Mouse (Mus musculus) midbrain, embryonic 15.5 days (tissue): ENCODE data around the gene Mis18a. TPM values are rescaled to one million over a fixed set of nuclear protein-coding genes. Genes with fewer than 3 reads are reported as not detected.
A peak's percentile ranks its signal among the peaks of the same experiment; 100 is the strongest.

Source experiments
- ATAC-seq: fragments of 200-750 bp; cut with Nextera tagmentation; replicated peaks from 2 replicates; pipeline ENCODE4 v1.8.0; 2017; ENCODE audit warnings: moderate TSS enrichment
- H3K27ac ChIP-seq: fragments of 300-500 bp; sonication (generic); 2 replicates; pipeline ENCODE4 v1.5.1; 2015; ENCODE audit warnings: mild to moderate bottlenecking, inconsistent platforms
- H3K27me3 ChIP-seq: fragments of 300-500 bp; sonication (generic); replicated peaks from 2 replicates; pipeline ENCODE4 v1.6.1; 2015; ENCODE audit warnings: inconsistent platforms
- H3K36me3 ChIP-seq: fragments of 300-500 bp; sonication (generic); replicated peaks from 2 replicates; pipeline ENCODE4 v1.6.1; 2015; ENCODE audit warnings: inconsistent platforms
- H3K4me1 ChIP-seq: fragments of 300-500 bp; sonication (generic); 2 replicates; pipeline ENCODE4 v1.6.1; 2015; ENCODE audit warnings: inconsistent platforms
- H3K4me2 ChIP-seq: fragments of 300-500 bp; sonication (generic); 2 replicates; pipeline ENCODE4 v1.6.1; 2015; ENCODE audit warnings: inconsistent platforms, mild to moderate bottlenecking, moderate library complexity
- H3K4me3 ChIP-seq: fragments of 300-500 bp; sonication (generic); 2 replicates; pipeline ENCODE4 v1.5.1; 2015; ENCODE audit warnings: mild to moderate bottlenecking, inconsistent platforms
- H3K9ac ChIP-seq: fragments of 300-500 bp; sonication (generic); 2 replicates; pipeline ENCODE4 v1.6.1; 2015; ENCODE audit warnings: mild to moderate bottlenecking, inconsistent platforms
- H3K9me3 ChIP-seq: fragments of 300-500 bp; sonication (generic); 2 replicates; pipeline ENCODE4 v1.6.1; 2016; ENCODE audit warnings: inconsistent platforms
- WGBS: fragments of 180-500 bp; shearing (Covaris S2); methylation state at CpG from one replicate; pipeline ENCODE4 v1.1.7; 2015; ENCODE audit warnings: mixed read lengths; 5-methylcytosine and 5-hydroxymethylcytosine counted together
- polyA plus RNA-seq: library from polyadenylated mRNA; unstranded; fragments of >200 nt; fragmentation: Nextera tagmentation; extraction: Ambion mirVana; gene quantifications from 2 replicates; pipeline ENCODE4 v1.2.1, GENCODE M21; 2015

The Mis18a gene
- polyA plus RNA-seq = 28.5 and 28.7 TPM in 2 replicates

GRCm38 (mm10) chr16:90727233-90728115 is at the start of gene Mis18a:
Mis18a (minus strand) TSS chr16:90727404.
- Histone ChIP-seq H3K9ac (peak within 1 kb of the TSS; percentile 54), H3K4me3 (peak within 1 kb of the TSS; percentile 63), H3K27ac (peak within 1 kb of the TSS; percentile 81), H3K4me2 (peak within 1 kb of the TSS; percentile 86), H3K4me1 (peaks cover 11% of the 10 kb centered on the region), H3K9me3 (no peaks in the 10 kb centered on the region), H3K27me3 (no peaks in the 10 kb centered on the region), H3K36me3 (no peaks in the 10 kb centered on the region)
- ATAC-seq = peak; percentile 97
- under 1% methylated on average over 53 of the region's 53 CpGs for WGBS

DNA sequence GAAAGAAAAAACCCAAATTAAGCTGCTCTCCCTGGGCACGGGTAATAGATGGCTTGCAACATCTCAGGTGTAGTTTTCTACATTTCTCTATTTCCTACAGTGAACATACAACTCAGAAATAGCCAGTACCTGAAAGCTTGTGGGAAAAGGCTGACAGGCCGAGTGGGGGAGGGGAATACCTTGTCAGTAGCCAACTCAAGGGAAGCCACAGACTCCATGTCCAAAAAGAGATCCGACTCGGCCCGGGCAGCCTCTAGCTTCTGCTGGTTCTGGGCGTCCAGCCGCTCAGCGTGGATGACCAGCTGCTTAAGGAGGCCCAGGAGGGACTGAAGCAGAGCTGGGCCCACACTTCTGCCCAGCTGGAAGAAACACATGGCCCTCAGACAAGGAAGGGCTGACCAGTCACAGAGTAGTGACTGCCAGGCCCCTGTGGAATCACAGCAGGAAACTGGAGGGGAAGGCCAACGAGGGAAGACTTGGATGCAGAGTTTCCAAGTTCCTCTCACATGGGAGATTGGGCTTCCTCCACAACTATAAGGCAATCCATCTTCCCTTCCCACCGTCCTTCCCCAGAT is 48.8 kb upstream of the Mis18a start:
- no peak overlapping the region for H3K4me2 ChIP-seq
- H3K4me1 ChIP-seq = no peaks in the 10 kb centered on the region
- no peak for ATAC-seq
- no peak overlapping the region for H3K27ac ChIP-seq
- 90% methylated on average over 10 of the region's 10 CpGs for WGBS
- H3K4me3 ChIP-seq = no peak overlapping the region
- H3K36me3 ChIP-seq = peaks cover 42% of the 10 kb centered on the region
- H3K27me3 ChIP-seq = no peaks in the 10 kb centered on the region
- H3K9me3 ChIP-seq = no peaks in the 10 kb centered on the region
- no peak overlapping the region for H3K9ac ChIP-seq

GRCm38 (mm10) chr16:90774646-90775045 is 47.4 kb upstream of the Mis18a start:
- no peak overlapping the region for H3K4me2 ChIP-seq
- H3K4me1 ChIP-seq = no peaks in the 10 kb centered on the region
- no peak overlapping the region for H3K9ac ChIP-seq
- peaks cover 47% of the 10 kb centered on the region for H3K36me3 ChIP-seq
- no peak for ATAC-seq
- H3K9me3 ChIP-seq = no peaks in the 10 kb centered on the region
- H3K27me3 ChIP-seq = no peaks in the 10 kb centered on the region
- no peak overlapping the region for H3K4me3 ChIP-seq
- H3K27ac ChIP-seq = no peak overlapping the region
- WGBS = 93% methylated on average over 6 of the region's 6 CpGs

GRCm38 (mm10) chr16:90774216-90774615 is 47.0 kb upstream of the Mis18a start:
- no peak overlapping the region for H3K27ac ChIP-seq
- no peaks in the 10 kb centered on the region for H3K27me3 ChIP-seq
- no peaks in the 10 kb centered on the region for H3K4me1 ChIP-seq
- no peaks in the 10 kb centered on the region for H3K9me3 ChIP-seq
- no peak overlapping the region for H3K9ac ChIP-seq
- H3K4me2 ChIP-seq = no peak overlapping the region
- 92% methylated on average over 12 of the region's 12 CpGs for WGBS
- H3K36me3 ChIP-seq = peaks cover 47% of the 10 kb centered on the region
- no peak for ATAC-seq
- no peak overlapping the region for H3K4me3 ChIP-seq

DNA sequence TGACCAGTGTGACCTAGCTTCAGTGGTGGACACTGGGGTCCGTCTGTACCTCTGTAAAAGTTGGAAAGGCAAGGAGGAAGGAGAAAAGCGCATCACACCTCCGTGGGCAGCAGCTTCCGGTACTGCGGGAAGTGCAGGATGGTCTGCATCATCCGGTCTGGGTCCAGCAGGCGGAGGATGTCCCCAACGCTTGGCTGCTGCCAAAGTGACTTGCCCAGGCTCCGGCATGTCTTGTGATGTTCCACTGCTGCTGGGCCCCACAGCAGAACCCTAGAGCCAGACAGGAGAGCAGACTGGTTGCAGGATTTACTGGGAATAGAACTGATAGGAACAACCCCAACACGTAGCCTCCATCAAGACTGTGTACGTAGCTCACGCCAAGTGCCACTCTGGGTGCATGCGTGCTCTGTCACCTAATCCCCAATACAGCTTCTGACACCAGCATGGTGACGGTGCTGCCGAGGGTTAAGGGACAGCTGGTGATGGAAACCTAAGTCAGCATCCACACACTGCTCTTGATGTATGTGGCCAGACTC is 39.8 kb upstream of the Mis18a start:
- no peak for ATAC-seq
- Histone ChIP-seq H3K27me3 (no peaks in the 10 kb centered on the region), H3K9ac (no peak overlapping the region), H3K4me1 (no peaks in the 10 kb centered on the region), H3K9me3 (no peaks in the 10 kb centered on the region), H3K4me2 (no peak overlapping the region), H3K4me3 (no peak overlapping the region), H3K36me3 (peaks cover 52% of the 10 kb centered on the region), H3K27ac (no peak overlapping the region)
- WGBS = 96% methylated on average over 15 of the region's 15 CpGs

DNA sequence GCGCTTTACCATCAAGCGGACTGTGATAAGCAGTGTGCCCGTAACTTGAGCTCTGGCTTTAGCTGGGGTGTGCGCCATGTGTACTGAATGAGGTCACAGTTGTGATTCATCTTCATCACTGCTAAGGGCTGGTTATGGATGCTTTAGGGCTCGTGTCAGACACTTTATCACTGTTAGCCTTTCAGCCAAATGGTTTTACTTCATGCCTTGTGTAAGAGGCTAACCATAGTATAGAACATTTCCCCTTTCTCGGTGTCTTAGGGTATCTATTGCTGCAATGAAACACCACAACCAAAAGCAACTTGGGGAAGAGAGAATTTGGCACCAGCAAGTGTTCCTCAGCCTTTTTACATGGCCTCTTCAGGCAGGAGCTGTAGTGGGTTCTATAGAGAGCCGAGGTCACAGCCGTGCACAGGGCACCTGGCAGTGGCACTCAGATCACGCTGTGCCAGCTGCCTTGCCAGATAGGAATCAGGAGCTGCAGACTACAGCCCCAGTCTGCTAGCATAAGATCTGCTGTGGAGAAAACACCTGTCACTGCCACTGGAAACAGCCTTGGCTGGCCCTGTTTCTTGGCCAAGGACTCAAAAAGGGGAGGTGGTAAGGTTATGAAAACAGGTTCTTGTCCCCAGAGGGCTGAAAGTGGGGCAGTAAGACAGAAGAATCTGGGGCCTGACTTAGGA is 38.1 kb upstream of the Mis18a start:
- Histone ChIP-seq H3K27me3 (no peaks in the 10 kb centered on the region), H3K9ac (no peak overlapping the region), H3K9me3 (no peaks in the 10 kb centered on the region), H3K4me3 (no peak overlapping the region), H3K36me3 (peaks cover 42% of the 10 kb centered on the region), H3K27ac (no peak overlapping the region), H3K4me1 (no peaks in the 10 kb centered on the region), H3K4me2 (no peak overlapping the region)
- ATAC-seq = no peak
- 90% methylated on average over 9 of the region's 9 CpGs for WGBS

GRCm38 (mm10) chr16:90760515-90760914 is 33.3 kb upstream of the Mis18a start:
- H3K27me3 ChIP-seq = no peaks in the 10 kb centered on the region
- H3K4me3 ChIP-seq = no peak overlapping the region
- no peak overlapping the region for H3K4me2 ChIP-seq
- WGBS = 88% methylated on average over 4 of the region's 4 CpGs
- H3K9me3 ChIP-seq = no peaks in the 10 kb centered on the region
- H3K27ac ChIP-seq = no peak overlapping the region
- peaks cover 17% of the 10 kb centered on the region; the same call in 1 of the 2 replicates for H3K36me3 ChIP-seq
- H3K4me1 ChIP-seq = no peaks in the 10 kb centered on the region
- H3K9ac ChIP-seq = no peak overlapping the region
- no peak for ATAC-seq

DNA sequence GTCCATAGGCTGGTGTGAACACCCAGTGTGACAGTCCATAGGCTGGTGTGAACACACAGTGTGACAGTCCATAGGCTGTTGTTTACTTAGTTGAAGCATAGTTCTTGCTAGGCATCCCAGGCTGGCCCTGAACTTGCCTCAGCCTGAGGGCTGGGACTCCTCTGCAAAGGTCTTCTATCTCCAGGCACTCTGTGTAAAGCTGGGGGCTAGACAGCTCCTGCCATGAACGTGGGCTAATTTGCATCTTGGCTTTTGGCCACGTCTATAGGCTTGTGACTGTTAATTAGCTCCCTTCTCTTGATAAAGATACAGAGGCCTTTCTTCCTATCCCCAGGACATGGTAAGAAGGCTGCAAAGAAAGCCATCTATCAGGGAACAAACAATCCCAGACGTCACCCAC is 32.1 kb upstream of the Mis18a start:
- Histone ChIP-seq H3K9ac (no peak overlapping the region), H3K27ac (no peak overlapping the region), H3K4me3 (no peak overlapping the region), H3K9me3 (no peaks in the 10 kb centered on the region), H3K36me3 (peaks cover 22% of the 10 kb centered on the region; the same call in 1 of the 2 replicates), H3K4me2 (no peak overlapping the region), H3K27me3 (no peaks in the 10 kb centered on the region), H3K4me1 (no peaks in the 10 kb centered on the region)
- no peak for ATAC-seq
- WGBS = 45% methylated on average over 3 of the region's 3 CpGs

DNA sequence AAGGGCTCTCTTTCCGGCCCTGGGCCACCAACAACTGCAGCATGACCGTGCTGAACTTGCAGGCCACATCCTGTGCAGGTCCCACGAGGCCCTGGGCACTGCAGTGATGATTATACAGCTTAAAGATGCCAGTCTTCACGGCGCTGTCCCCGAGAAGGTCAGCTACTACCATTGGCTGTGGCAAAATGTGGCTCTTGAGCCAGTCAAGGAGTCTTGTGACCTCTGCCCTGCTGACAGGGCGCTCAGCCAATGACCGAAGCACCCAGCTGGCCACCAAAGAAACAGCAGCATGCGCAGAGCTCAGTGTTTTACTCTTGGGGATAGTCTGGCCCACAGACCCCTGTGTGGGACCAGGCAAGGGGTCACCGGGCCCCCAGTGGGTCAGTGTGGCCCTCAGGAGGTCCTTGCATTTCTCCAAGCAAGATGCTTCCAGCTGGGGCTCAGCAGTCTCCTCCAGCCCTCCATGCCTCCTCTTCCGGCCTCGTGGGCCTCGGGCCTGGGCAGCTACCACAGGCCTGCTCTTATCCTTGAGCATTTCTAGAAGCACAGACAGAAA is 26.3 kb upstream of the Mis18a start:
- WGBS = 94% methylated on average over 13 of the region's 13 CpGs
- Histone ChIP-seq H3K4me2 (no peak overlapping the region), H3K27ac (no peak overlapping the region), H3K4me1 (no peaks in the 10 kb centered on the region), H3K27me3 (no peaks in the 10 kb centered on the region), H3K9me3 (no peaks in the 10 kb centered on the region), H3K36me3 (peaks cover 32% of the 10 kb centered on the region; the same call in 1 of the 2 replicates), H3K9ac (no peak overlapping the region), H3K4me3 (no peak overlapping the region)
- no peak for ATAC-seq

DNA sequence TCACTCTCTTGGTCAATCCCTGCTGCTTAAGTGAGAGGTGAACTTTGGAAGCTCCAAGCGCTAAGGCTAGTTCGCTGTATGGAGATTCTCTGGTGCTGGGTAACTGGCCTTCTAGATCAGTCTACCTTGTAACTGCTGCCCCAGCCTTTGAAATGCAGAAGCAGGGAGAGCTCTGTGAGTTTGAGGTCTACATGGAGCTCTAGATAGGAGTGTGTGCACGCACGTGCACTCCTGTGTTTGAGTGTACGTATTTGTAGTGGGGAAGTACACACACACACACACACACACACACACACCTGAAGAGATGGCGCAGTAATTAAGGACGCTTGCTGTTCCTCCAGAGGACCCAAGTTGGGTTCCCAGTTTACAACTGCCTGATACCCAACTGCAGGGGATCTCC is 21.0 kb upstream of the Mis18a start:
- Histone ChIP-seq H3K4me1 (no peaks in the 10 kb centered on the region), H3K27me3 (no peaks in the 10 kb centered on the region), H3K9ac (no peak overlapping the region), H3K4me2 (no peak overlapping the region), H3K36me3 (peaks cover 14% of the 10 kb centered on the region; the same call in 1 of the 2 replicates), H3K9me3 (no peaks in the 10 kb centered on the region), H3K27ac (no peak overlapping the region), H3K4me3 (no peak overlapping the region)
- ATAC-seq = no peak
- whole genome bisulfite sequencing = 97% methylated on average over 7 of the region's 7 CpGs

DNA sequence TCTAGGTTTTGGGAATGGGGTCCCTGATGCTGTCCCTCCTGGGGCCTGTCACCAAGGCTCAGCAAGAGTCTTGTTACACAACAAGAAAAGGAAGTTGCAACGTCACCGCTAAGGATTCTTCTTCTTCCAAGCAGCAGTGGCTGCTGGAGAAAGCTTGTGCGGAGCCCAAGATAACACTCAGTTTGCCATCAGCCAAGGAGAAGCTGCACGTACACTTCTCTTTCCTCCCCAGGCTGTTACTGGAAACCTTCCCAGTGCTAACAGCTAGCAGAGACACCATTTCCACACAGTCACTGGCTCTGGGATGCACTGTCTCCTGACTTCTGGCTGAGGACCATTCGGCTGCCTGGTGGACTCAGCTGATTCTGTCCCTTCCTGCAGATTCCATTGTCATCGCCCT is 19.9 kb upstream of the Mis18a start:
- WGBS = 89% methylated on average over 6 of the region's 6 CpGs
- Histone ChIP-seq H3K27ac (no peak overlapping the region), H3K9ac (no peak overlapping the region)

More for the DNA sequence above, 19.9 kb upstream of the Mis18a start:
- no peak overlapping the region for H3K4me2 ChIP-seq
- no peaks in the 10 kb centered on the region for H3K27me3 ChIP-seq
- 0 out of 2 replicates have a peak, but pooled peaks cover 3% of the 10 kb centered on the region for H3K4me1 ChIP-seq
- H3K4me3 ChIP-seq = no peak overlapping the region
- H3K36me3 ChIP-seq = peaks cover 10% of the 10 kb centered on the region; the same call in 1 of the 2 replicates
- no peak for ATAC-seq
- H3K9me3 ChIP-seq = no peaks in the 10 kb centered on the region
